Mouse (Mus musculus) liver, embryonic 15.5 days (tissue): Measurements from ENCODE around the gene BC028528. TPM values are rescaled to one million over a fixed set of nuclear protein-coding genes. Genes with fewer than 3 reads are reported as not detected.
"Not testable (repeated sequence)": the region's sequence is repeated elsewhere in the genome, so short reads cannot be mapped to it uniquely, and the experiment has no call there.

Source experiments
- ATAC-seq: fragments of 200-750 bp; cut with Nextera tagmentation; 2 replicates; pipeline ENCODE4 v1.8.0; 2017; ENCODE audit warnings: moderate number of reproducible peaks, mild to moderate bottlenecking, moderate library complexity; ENCODE audit not compliant: insufficient read depth
- H3K27ac ChIP-seq: fragments of 300-500 bp; sonication (generic); replicated peaks from 2 replicates; pipeline ENCODE4 v1.5.1; 2015; ENCODE audit warnings: mild to moderate bottlenecking, inconsistent platforms
- H3K27me3 ChIP-seq: fragments of 300-500 bp; sonication (generic); 2 replicates; pipeline ENCODE4 v1.6.1; 2015; ENCODE audit warnings: mild to moderate bottlenecking, inconsistent platforms
- H3K36me3 ChIP-seq: fragments of 300-500 bp; sonication (generic); replicated peaks from 2 replicates; pipeline ENCODE4 v1.6.1; 2015; ENCODE audit warnings: moderate library complexity, mild to moderate bottlenecking, inconsistent platforms
- H3K4me1 ChIP-seq: fragments of 300-500 bp; sonication (generic); replicated peaks from 2 replicates; pipeline ENCODE4 v1.6.1; 2015; ENCODE audit warnings: inconsistent platforms
- H3K4me2 ChIP-seq: fragments of 300-500 bp; sonication (generic); 2 replicates; pipeline ENCODE4 v1.6.1; 2015; ENCODE audit warnings: moderate library complexity, mild to moderate bottlenecking, inconsistent platforms
- H3K4me3 ChIP-seq: fragments of 300-500 bp; sonication (generic); replicated peaks from 2 replicates; pipeline ENCODE4 v1.5.1; 2015; ENCODE audit warnings: mild to moderate bottlenecking, inconsistent platforms
- H3K9ac ChIP-seq: fragments of 300-500 bp; sonication (generic); 2 replicates; pipeline ENCODE4 v1.6.1; 2015; ENCODE audit warnings: moderate library complexity, mild to moderate bottlenecking, inconsistent platforms
- H3K9me3 ChIP-seq: fragments of 300-500 bp; sonication (generic); replicated peaks from 2 replicates; pipeline ENCODE4 v1.6.1; 2016; ENCODE audit warnings: inconsistent platforms
- WGBS: fragments of 180-500 bp; shearing (Covaris S2); methylation state at CpG from one replicate; pipeline ENCODE4 v1.1.7; 2015; ENCODE audit warnings: mixed read lengths; ENCODE audit not compliant: insufficient replicate concordance; 5-methylcytosine and 5-hydroxymethylcytosine counted together
- polyA plus RNA-seq: library from polyadenylated mRNA; unstranded; fragments of >200 nt; fragmentation: Nextera tagmentation; extraction: Ambion mirVana; gene quantifications from 2 replicates; pipeline ENCODE4 v1.2.1, GENCODE M21; 2015

Gene BC028528
- polyA plus RNA-seq, 1 experiment from 2014 or later, result 7.0 TPM

DNA sequence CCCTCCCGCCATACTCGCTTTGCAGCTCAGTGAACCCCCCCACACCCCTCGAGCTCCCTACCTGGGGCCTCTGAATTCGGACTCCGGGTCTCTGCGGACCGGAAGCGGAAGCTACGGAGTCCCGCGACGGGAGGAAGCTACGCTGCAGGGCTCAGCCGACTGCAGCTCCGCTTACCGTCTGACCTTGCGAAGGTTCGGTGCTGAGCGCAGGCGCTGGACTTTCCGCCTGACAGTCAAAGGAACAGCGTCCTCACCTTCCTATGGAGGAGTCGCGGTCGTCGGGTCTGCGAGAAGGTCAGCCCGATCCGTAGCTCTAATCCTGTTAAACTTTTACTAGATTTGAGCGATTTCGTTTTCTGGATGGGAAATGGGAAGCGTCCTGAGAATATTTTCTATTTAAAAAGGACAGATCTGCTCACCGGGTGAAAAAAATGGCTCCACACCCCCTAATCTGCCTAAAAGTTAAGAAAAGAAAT, 20.4 kb downstream of the BC028528 start, which contains the start of gene Mrps21:
TSS of gene Mrps21 (minus strand) at position 128 of the 476 bp plus-strand sequence.
- Histone ChIP-seq H3K9me3 (no peaks in the 10 kb centered on the region), H3K4me3 (peak within 1 kb of the TSS; percentile 70), H3K4me1 (peaks cover 36% of the 10 kb centered on the region), H3K27ac (peak within 1 kb of the TSS; percentile 85), H3K36me3 (peaks cover 27% of the 10 kb centered on the region), H3K9ac (peak within 1 kb of the TSS; percentile 71), H3K27me3 (no peaks in the 10 kb centered on the region), H3K4me2 (peak within 1 kb of the TSS; percentile 76)
- under 1% methylated on average over 33 of the region's 33 CpGs for WGBS
- ATAC-seq, result peak; percentile 94

DNA sequence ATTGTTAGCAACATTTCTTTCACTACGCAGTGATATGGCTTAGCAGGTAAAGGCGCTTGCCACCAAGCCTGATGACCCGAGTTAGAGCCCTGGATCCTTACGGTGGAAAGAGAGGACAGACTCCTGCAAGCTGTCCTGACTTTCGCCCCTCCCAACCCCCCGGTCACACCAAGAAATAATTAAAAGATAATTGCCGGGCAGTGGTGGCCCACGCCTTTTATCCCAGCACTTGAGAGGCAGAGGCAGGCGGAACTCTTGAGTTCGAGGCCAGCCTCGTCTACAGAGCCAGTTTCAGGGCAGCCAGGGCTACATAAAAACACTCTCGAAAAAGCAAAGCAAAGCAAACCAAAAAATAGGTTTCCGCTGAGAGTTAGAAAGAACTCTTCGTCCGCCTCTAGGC, 20.8 kb downstream of the BC028528 start:
- ATAC-seq, result peak; percentile 49
- Histone ChIP-seq H3K9ac (peak overlapping the region; percentile 71), H3K27ac (peak overlapping the region; percentile 85), H3K4me3 (peak overlapping the region; percentile 70), H3K4me1 (peaks cover 36% of the 10 kb centered on the region), H3K27me3 (no peaks in the 10 kb centered on the region), H3K4me2 (peak overlapping the region; percentile 76), H3K36me3 (peaks cover 32% of the 10 kb centered on the region), H3K9me3 (no peaks in the 10 kb centered on the region)
- WGBS, result 3% methylated on average over 15 of the region's 15 CpGs

DNA sequence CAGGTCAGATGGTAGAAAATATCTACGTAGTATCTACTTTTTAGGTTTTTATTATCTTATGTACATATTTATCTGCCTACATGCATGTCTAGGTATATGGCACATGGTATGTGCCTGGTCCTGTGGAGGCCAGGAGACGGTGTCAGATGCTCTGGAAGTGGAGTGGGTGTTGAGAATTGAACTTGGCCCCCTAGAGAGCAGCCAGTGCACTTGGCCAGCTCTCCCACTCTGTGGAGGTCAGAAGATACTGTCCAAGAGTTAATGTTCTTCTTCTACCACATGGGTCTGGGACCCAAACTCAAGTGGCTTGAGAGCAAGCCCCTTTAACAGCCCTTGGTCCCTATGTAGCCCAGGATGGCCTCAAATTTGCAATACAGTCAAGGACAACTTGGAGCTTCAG, 24.4 kb downstream of the BC028528 start:
- WGBS, result 86% methylated on average over 2 of the region's 2 CpGs
- Histone ChIP-seq H3K4me1 (peaks cover 17% of the 10 kb centered on the region), H3K27ac (no peak overlapping the region), H3K4me3 (no peak overlapping the region), H3K36me3 (peaks cover 60% of the 10 kb centered on the region), H3K9ac (no peak overlapping the region), H3K4me2 (no peak overlapping the region), H3K27me3 (no peaks in the 10 kb centered on the region), H3K9me3 (no peaks in the 10 kb centered on the region)
- no peak for ATAC-seq

DNA sequence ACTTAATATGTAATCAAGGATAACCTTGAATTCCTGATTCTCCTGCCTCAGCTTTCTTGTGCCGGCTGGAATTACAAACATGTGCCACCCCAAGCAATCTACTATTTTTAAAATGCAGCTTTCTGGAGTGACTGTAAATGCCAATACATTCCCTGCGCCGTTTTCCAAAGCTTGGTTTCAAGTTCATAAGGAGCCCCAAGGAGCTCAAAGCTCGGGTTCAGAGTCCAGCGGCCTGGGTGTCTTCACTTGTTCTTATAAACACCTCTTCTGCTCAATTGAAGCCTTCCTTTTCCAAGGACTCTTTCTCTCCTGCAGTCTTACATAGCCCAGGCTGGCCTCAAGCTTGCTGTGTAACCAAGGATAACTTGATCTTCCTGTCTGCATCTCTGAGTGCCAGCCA, 25.7 kb downstream of the BC028528 start:
- H3K27me3 ChIP-seq, result no peaks in the 10 kb centered on the region
- no peak overlapping the region for H3K4me3 ChIP-seq
- no peak overlapping the region for H3K27ac ChIP-seq
- H3K36me3 ChIP-seq, result peaks cover 60% of the 10 kb centered on the region
- ATAC-seq, result no peak
- H3K4me2 ChIP-seq, result no peak overlapping the region
- no peaks in the 10 kb centered on the region for H3K9me3 ChIP-seq
- H3K9ac ChIP-seq, result no peak overlapping the region
- 81% methylated on average over 5 of the region's 5 CpGs for WGBS
- peaks cover 11% of the 10 kb centered on the region for H3K4me1 ChIP-seq

DNA sequence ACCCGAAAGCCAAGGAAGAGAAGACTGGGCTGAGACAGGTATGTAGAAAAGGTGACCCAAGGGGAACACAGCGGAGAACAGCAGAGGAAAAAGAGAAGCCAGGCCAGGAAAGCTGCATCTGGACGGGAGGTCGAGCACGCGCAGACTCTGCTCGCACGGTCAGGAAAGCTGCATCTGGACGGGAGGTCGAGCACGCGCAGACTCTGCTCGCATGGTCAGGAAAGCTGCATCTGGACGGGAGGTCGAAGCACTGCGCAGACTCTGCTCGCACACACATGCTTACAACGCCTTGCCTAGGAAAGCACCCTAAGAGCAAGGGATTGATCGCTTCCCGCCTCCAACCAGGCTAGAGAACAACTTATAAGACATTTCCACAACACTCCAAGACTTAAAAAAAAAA, 26.2 kb downstream of the BC028528 start:
- H3K27me3 ChIP-seq, result no peaks in the 10 kb centered on the region
- H3K4me3 ChIP-seq, result no peak overlapping the region
- WGBS, result 85% methylated on average over 20 of the region's 20 CpGs
- peaks cover 60% of the 10 kb centered on the region for H3K36me3 ChIP-seq
- H3K9me3 ChIP-seq, result no peaks in the 10 kb centered on the region
- no peak overlapping the region for H3K4me2 ChIP-seq
- ATAC-seq, result no peak
- peaks cover 6% of the 10 kb centered on the region for H3K4me1 ChIP-seq
- H3K27ac ChIP-seq, result no peak overlapping the region
- no peak overlapping the region for H3K9ac ChIP-seq

DNA sequence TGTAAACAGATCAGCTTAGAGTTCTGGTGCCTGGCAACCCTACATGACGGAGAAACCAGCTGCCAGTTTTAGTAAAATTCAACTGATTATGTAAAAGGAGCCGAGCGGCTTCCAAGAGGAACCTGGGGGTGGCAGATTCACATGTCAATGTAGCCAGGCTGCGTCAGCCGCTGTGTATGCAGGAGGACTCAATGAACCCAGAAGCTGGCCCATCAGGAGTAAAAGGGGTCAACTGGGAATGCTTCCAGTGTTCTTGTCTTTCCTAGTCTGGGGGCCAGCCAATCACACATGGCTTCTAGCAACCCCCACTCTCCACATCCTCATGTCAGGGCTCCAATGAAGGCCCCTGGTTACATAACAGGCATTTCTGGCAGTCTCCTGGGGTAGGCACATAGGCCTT, 26.8 kb downstream of the BC028528 start:
- H3K4me2 ChIP-seq, result no peak overlapping the region
- H3K9ac ChIP-seq, result no peak overlapping the region
- peaks cover under 1% of the 10 kb centered on the region for H3K4me1 ChIP-seq
- 84% methylated on average over 5 of the region's 5 CpGs for WGBS
- no peak overlapping the region for H3K4me3 ChIP-seq
- no peak overlapping the region for H3K27ac ChIP-seq
- peaks cover 58% of the 10 kb centered on the region for H3K36me3 ChIP-seq
- no peaks in the 10 kb centered on the region for H3K9me3 ChIP-seq
- no peak for ATAC-seq
- no peaks in the 10 kb centered on the region for H3K27me3 ChIP-seq

DNA sequence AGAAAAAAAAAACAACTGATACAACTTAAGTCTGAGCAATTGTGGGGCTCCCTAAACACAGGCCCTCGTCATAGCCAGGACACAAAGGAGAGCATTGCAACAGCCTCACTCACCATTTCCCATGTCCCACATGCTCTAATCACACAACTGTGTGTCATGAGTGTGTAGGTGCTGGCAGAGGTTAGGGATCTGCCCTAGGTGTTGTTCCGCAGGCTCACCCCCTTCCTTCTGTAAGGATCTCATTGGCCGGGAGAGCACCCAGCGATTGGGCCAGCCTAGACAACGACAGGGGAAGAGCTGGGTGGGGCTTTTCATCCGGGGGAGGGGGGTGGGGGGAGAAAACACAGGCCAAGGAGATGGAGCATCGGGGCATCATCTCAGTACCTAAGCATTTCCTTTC, 28.2 kb downstream of the BC028528 start:
- no peak for ATAC-seq
- H3K36me3 ChIP-seq, result peaks cover 45% of the 10 kb centered on the region
- 65% methylated on average over 7 of the region's 7 CpGs for WGBS
- no peaks in the 10 kb centered on the region for H3K27me3 ChIP-seq
- H3K4me2 ChIP-seq, result no peak overlapping the region
- H3K27ac ChIP-seq, result no peak overlapping the region
- H3K9ac ChIP-seq, result no peak overlapping the region
- no peak overlapping the region for H3K4me3 ChIP-seq
- no peaks in the 10 kb centered on the region; the same call in 1 of the 2 replicates for H3K4me1 ChIP-seq
- H3K9me3 ChIP-seq, result no peaks in the 10 kb centered on the region

DNA sequence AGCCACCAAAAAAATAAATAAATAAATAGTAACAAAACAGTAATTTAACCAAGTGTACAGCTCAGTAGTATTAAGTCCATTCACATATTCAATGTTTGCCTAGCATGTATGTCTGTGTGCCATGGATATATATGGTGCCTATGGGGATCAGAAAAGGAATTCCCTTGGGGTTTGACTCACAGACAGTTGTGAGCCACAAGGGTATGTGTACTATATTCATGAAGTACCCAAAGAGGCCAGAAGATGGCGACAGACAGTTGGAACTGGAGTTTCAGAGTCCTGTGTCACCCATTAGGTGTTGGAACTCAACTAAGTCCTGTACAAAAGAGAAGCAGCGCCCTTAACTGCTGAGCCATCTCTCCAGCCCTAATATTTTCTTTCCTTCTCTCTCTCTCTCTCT, 30.0 kb downstream of the BC028528 start:
- Histone ChIP-seq H3K4me2 (no peak overlapping the region), H3K4me3 (no peak overlapping the region), H3K27ac (no peak overlapping the region), H3K27me3 (no peaks in the 10 kb centered on the region), H3K9me3 (no peaks in the 10 kb centered on the region), H3K9ac (no peak overlapping the region), H3K4me1 (peaks cover under 1% of the 10 kb centered on the region; the same call in 1 of the 2 replicates), H3K36me3 (peaks cover 36% of the 10 kb centered on the region)
- peak; percentile 60; the same call in 1 of the 2 replicates for ATAC-seq
- 30% methylated on average over 2 of the region's 2 CpGs for WGBS

DNA sequence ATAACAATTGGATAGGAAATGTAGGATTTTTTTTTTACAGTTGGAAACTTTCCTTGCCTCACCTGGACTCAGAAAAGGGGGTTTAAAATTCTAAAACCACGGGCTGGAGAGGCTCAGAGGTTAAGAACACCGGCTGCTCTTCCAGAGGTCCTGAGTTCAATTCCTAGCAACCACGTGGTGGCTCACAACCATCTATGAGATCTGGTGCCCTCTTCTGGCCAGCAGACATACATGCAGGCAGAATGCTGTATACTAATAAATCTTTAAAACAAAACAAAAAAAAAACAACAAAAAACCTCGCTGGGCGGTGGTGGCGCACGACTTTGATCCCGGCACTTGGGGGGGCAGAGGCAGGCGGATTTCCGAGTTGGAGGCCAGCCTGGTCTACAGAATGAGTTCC, 30.6 kb downstream of the BC028528 start:
- ATAC-seq, result no peak
- peaks cover 6% of the 10 kb centered on the region for H3K4me1 ChIP-seq
- H3K27me3 ChIP-seq, result no peaks in the 10 kb centered on the region
- H3K4me2 ChIP-seq, result no peak overlapping the region
- no peak overlapping the region for H3K9ac ChIP-seq
- no peak overlapping the region for H3K27ac ChIP-seq
- no peak overlapping the region for H3K4me3 ChIP-seq
- peaks cover 31% of the 10 kb centered on the region for H3K36me3 ChIP-seq
- 62% methylated on average over 10 of the region's 10 CpGs for WGBS
- H3K9me3 ChIP-seq, result no peaks in the 10 kb centered on the region

DNA sequence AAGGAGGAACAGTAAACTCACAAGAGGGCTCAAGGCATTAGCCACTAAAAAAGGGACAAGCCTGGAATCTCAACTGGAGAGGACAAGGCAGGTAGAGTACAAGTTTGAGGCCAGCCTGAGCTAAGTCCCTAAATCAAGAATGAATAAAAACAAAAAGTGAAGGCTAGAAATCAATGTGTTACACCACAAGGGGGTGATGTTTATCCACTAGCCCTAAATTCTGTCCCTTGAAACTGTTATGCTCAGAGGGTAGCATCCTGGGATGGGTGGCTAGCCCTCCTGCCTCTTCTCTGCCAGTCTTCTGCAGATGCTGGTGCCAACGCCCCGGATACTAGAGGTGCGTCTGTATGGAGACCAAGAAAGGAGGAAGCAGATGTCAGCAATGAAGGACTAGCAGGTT, 31.5 kb downstream of the BC028528 start:
- Histone ChIP-seq H3K9me3 (no peaks in the 10 kb centered on the region), H3K27ac (no peak overlapping the region), H3K27me3 (no peaks in the 10 kb centered on the region), H3K4me2 (no peak overlapping the region), H3K4me3 (no peak overlapping the region), H3K4me1 (peaks cover 9% of the 10 kb centered on the region), H3K9ac (no peak overlapping the region), H3K36me3 (peaks cover 22% of the 10 kb centered on the region)
- WGBS, result 58% methylated on average over 3 of the region's 3 CpGs
- ATAC-seq, result no peak

DNA sequence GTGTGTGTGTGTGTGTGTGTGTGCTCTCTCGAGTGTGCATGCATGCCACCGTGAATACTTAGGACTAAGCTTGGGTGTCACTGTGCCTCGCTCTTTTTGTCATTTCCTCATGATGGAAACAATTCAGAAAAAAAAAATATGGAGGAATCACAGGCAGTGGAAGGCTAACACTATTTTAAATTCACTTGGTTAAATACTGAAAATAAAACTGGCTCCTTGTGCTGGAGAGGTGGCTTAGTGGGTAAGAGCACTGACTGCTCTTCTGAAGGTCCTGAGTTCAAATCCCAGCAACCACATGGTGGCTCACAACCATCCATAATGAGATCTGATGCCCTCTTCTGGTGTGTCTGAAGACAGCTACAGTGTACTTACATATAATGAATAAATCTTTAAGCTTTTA, 33.5 kb downstream of the BC028528 start:
- WGBS, result 66% methylated on average over 3 of the region's 3 CpGs
- H3K27ac ChIP-seq, H3K9me3 ChIP-seq, H3K9ac ChIP-seq, H3K4me2 ChIP-seq, H3K4me3 ChIP-seq, ATAC-seq, H3K27me3 ChIP-seq: not testable (repeated sequence)
- Histone ChIP-seq H3K4me1 (peaks cover 24% of the 10 kb centered on the region), H3K36me3 (peaks cover 11% of the 10 kb centered on the region)

DNA sequence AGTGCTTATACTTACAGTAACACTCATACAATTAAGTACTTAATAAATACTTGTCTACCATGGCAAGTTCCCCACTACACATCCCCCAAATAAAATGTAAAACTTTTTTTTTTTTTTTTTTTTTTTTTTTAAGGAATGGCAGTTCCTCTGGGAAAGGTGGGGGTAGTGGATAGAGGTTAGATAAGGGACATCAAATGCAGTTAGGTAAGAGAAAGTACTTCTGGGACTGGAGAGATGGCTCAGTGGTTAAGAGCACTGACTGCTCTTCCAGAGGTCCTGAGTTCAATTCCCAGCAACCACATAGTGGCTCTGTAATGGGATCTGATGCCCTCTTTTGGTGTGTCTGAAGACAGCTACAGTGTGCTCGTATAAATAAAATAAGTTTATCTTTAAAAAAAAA, 34.8 kb downstream of the BC028528 start:
- 77% methylated on average over 1 of the region's 1 CpGs for WGBS
- H3K9me3 ChIP-seq, H3K4me3 ChIP-seq, H3K27ac ChIP-seq, H3K9ac ChIP-seq, ATAC-seq, H3K27me3 ChIP-seq: not testable (repeated sequence)
- H3K4me1 ChIP-seq, result peaks cover 34% of the 10 kb centered on the region
- H3K4me2 ChIP-seq, result 0 out of 2 replicates have a peak overlapping the region, but pooled peaks have one; percentile 78
- peaks cover 16% of the 10 kb centered on the region for H3K36me3 ChIP-seq
